Mouse (Mus musculus) brain, embryonic 14.5 days (tissue): ENCODE measurements around the gene Krt12.

Experiments
- CTCF ChIP-seq: fragments of 200-500 bp; IDR thresholded peaks from 2 replicates; pipeline ENCODE4 v1.5.1; 2012; ENCODE audit warnings: inconsistent platforms, mild to moderate bottlenecking, moderate library complexity, borderline replicate concordance; ENCODE audit not compliant: insufficient read depth, insufficient read length; ENCODE audit errors: extremely low read depth
- POLR2A ChIP-seq: fragments of 200-500 bp; IDR thresholded peaks from 2 replicates; pipeline ENCODE4 v1.6.1; 2012; ENCODE audit warnings: mild to moderate bottlenecking, inconsistent platforms, borderline replicate concordance; ENCODE audit not compliant: poor library complexity, insufficient read depth, insufficient read length, severe bottlenecking; ENCODE audit errors: extremely low read depth

DNA sequence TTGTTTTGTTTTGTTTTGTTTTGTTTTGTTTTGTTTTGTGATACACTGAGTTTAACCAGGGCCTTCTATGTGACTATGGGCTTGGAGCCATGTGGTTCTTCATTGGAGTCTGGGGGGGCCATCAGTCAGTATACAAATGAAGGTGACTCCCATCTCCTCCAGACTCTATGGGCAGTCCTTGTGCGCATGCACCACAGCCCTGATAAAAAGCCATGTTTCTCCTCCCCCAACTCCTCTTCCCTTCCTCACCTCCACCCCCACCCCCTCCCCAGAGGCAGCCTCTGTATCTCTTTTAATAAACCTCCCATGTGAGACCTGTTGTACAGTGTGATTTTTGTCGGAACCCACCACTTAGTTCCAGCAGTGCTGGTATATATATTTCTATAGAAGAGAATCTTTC is 25.4 kb downstream of the Krt12 start:
- TF ChIP-seq CTCF (no peak), POLR2A (no peak)
